In genomic region chr1:58945523-58945922, GRCm38 (mm10) we compare ENCODE assay signal across 20 mouse cellular contexts. TPM values are rescaled to one million over a fixed set of nuclear protein-coding genes. Genes with fewer than 3 reads are reported as not detected.
A peak's percentile ranks its signal among the peaks of the same experiment; 100 is the strongest.
DNase-seq lines count a peak whose midpoint lies in the region; ATAC-seq lines count a peak whose summit lies in the region.
"Had no signal": no experiment of that assay in that cellular context is flagged by ENCODE, and none has a peak within 500 bp of the region (broad histone marks: within the 10 kb centered on the region; RNA-seq: fewer than 3 reads in every experiment).

No protein-coding gene starts in this region.

- H3K4me2 ChIP-seq in heart, embryonic 15.5 days: no peak overlapping the region
- H3K4me2 ChIP-seq in heart, embryonic 12.5 days: no peak overlapping the region
- H3K4me2 ChIP-seq in kidney, embryonic 14.5 days (replicated peaks; ENCODE audit: low read depth, low read length): no peak overlapping the region
- H3K4me2 ChIP-seq: hindbrain, embryonic 15.5 days; limb, embryonic 13.5 days; midbrain, embryonic 12.5 days; neural tube, embryonic 13.5 days had no signal

- no peak overlapping the region for H3K9ac ChIP-seq in heart, embryonic 15.5 days
- no peak overlapping the region for H3K9ac ChIP-seq in heart, embryonic 12.5 days
- H3K9ac ChIP-seq in kidney, embryonic 14.5 days (ENCODE audit: low read depth, low read length): no peak overlapping the region
- H3K9ac ChIP-seq: hindbrain, embryonic 15.5 days; limb, embryonic 13.5 days; midbrain, embryonic 12.5 days; neural tube, embryonic 13.5 days had no signal

- H3K9me3 ChIP-seq in heart, embryonic 15.5 days (replicated peaks): no peaks in the 10 kb centered on the region
- H3K9me3 ChIP-seq in heart, embryonic 12.5 days (replicated peaks): no peaks in the 10 kb centered on the region
- H3K9me3 ChIP-seq in kidney, embryonic 14.5 days (ENCODE audit: control insufficient read depth, low read length): no peaks in the 10 kb centered on the region
- H3K9me3 ChIP-seq: G1E; hindbrain, embryonic 15.5 days; limb, embryonic 13.5 days; midbrain, embryonic 12.5 days; neural tube, embryonic 13.5 days had no signal

- 64% methylated on average over 2 of the region's 2 CpGs for WGBS in heart, embryonic 15.5 days
- WGBS in heart, embryonic 12.5 days: 89% methylated on average over 2 of the region's 2 CpGs
- WGBS in kidney, embryonic 14.5 days: 96% methylated on average over 2 of the region's 2 CpGs

- peak overlapping the region; percentile 37 for H3K27ac ChIP-seq in heart, embryonic 15.5 days
- H3K27ac ChIP-seq in heart, embryonic 12.5 days (ENCODE audit: poor library complexity, severe bottlenecking): no peak overlapping the region
- H3K27ac ChIP-seq in kidney, embryonic 14.5 days (ENCODE audit: low read depth, low read length): no peak overlapping the region
- H3K27ac ChIP-seq: hindbrain, embryonic 15.5 days; limb, embryonic 13.5 days; midbrain, embryonic 12.5 days; neural tube, embryonic 13.5 days; stomach, postnatal 0 days had no signal

- H3K4me3 ChIP-seq in heart, embryonic 15.5 days: no peak overlapping the region
- H3K4me3 ChIP-seq in heart, embryonic 12.5 days: no peak overlapping the region
- no peak overlapping the region for H3K4me3 ChIP-seq in kidney, embryonic 14.5 days (ENCODE audit: low read length)
- H3K4me3 ChIP-seq: hindbrain, embryonic 15.5 days; limb, embryonic 13.5 days; midbrain, embryonic 12.5 days; neural tube, embryonic 13.5 days had no signal

- no peak for ATAC-seq in heart, embryonic 15.5 days (replicated peaks; ENCODE audit: insufficient number of reproducible peaks, insufficient read depth, low FRiP score, low read depth)
- no peak for ATAC-seq in heart, embryonic 12.5 days (ENCODE audit: insufficient number of reproducible peaks, low FRiP score)
- no peak for ATAC-seq in kidney, embryonic 14.5 days (ENCODE audit: low FRiP score, low TSS enrichment)
- ATAC-seq: CD4-positive, CD25-positive, alpha-beta regulatory T cell, adult 4 months had no signal

- H3K27me3 ChIP-seq in heart, embryonic 15.5 days: no peaks in the 10 kb centered on the region
- H3K27me3 ChIP-seq in heart, embryonic 12.5 days (replicated peaks): no peaks in the 10 kb centered on the region
- no peaks in the 10 kb centered on the region for H3K27me3 ChIP-seq in kidney, embryonic 14.5 days (ENCODE audit: control insufficient read depth, insufficient read depth, low read length)
- H3K27me3 ChIP-seq: hindbrain, embryonic 15.5 days; limb, embryonic 13.5 days; midbrain, embryonic 12.5 days; neural tube, embryonic 13.5 days had no signal

- DNase-seq in adrenal gland, adult (ENCODE audit: inconsistent age in 2 of 2, low spot score in 1 of 2): peak; percentile 59 to 88
- no peak for DNase-seq in adrenal gland, postnatal 25 days
- DNase-seq in kidney, adult 9 months: peak; percentile 89
- DNase-seq in adrenal gland, postnatal 14 days: peak; percentile 53
- DNase-seq in cerebellum, postnatal 10 days: no peak
- DNase-seq: cerebellum, adult 11 months; cerebellum, postnatal 25 days; gastrocnemius, postnatal 10 days; lung, adult 2 months; thymus, postnatal 36 days had no signal

- peaks cover 18% of the 10 kb centered on the region for H3K36me3 ChIP-seq in heart, embryonic 15.5 days
- peaks cover 20% of the 10 kb centered on the region for H3K36me3 ChIP-seq in heart, embryonic 12.5 days
- peaks cover 14% of the 10 kb centered on the region for H3K36me3 ChIP-seq in kidney, embryonic 14.5 days (ENCODE audit: control insufficient read depth, insufficient read depth, low read length)

- H3K4me1 ChIP-seq in heart, embryonic 15.5 days (replicated peaks): peaks cover 21% of the 10 kb centered on the region
- H3K4me1 ChIP-seq in heart, embryonic 12.5 days (replicated peaks): peaks cover 21% of the 10 kb centered on the region
- H3K4me1 ChIP-seq in kidney, embryonic 14.5 days (ENCODE audit: control insufficient read depth, insufficient read depth, low read length): 0 out of 2 replicates have a peak, but pooled peaks cover under 1% of the 10 kb centered on the region
- H3K4me1 ChIP-seq: hindbrain, embryonic 15.5 days; midbrain, embryonic 12.5 days; neural tube, embryonic 13.5 days had no signal

RNA-seq across cellular contexts. Expression of gene Trak2, which starts 27.7 kb away (rescaled TPM):
- total RNA-seq in adrenal gland, postnatal 25 days (2021): 49.7 and 50.2 TPM in 2 replicates
- 27.8 and 29.6 TPM in 2 replicates for polyA plus RNA-seq in heart, embryonic 15.5 days (2015; fragmentation: Nextera tagmentation; extraction: Ambion mirVana)
- 44.7 and 47.8 TPM in 2 replicates for polyA plus RNA-seq in heart, embryonic 12.5 days (2016; fragmentation: Nextera tagmentation; extraction: Ambion mirVana)
- 8.2 and 15.7 TPM in 2 replicates for polyA plus RNA-seq in kidney, embryonic 14.5 days (2014; fragmentation: Nextera tagmentation; extraction: Ambion mirVana)
- total RNA-seq in adrenal gland, postnatal 14 days (2021): 44.5 and 55.7 TPM in 2 replicates

RNA-seq across cellular contexts. Expression of gene Stradb, which starts 27.8 kb away (rescaled TPM):
- 32.1 and 41.8 TPM in 2 replicates for total RNA-seq in adrenal gland, postnatal 25 days (2021)
- 24.1 and 29.0 TPM in 2 replicates for polyA plus RNA-seq in heart, embryonic 15.5 days (2015; fragmentation: Nextera tagmentation; extraction: Ambion mirVana)
- 23.1 and 25.5 TPM in 2 replicates for polyA plus RNA-seq in heart, embryonic 12.5 days (2016; fragmentation: Nextera tagmentation; extraction: Ambion mirVana)
- 24.1 and 24.9 TPM in 2 replicates for polyA plus RNA-seq in kidney, embryonic 14.5 days (2014; fragmentation: Nextera tagmentation; extraction: Ambion mirVana)
- 40.0 and 51.1 TPM in 2 replicates for total RNA-seq in adrenal gland, postnatal 14 days (2021)

Comparison
In these comparisons a context has a peak if more than half of its experiments do, and no peak if none do; other contexts are left out.
1. DNase-seq: peak in adrenal gland, adult (2 of 2), kidney, adult 9 months (single experiment) and adrenal gland, postnatal 14 days (single experiment); none in adrenal gland, postnatal 25 days (single experiment) and cerebellum, postnatal 10 days (0 of 2).